Comparison of ENCODE assay signal across 29 mouse cellular contexts in genomic region chr1:163382048-163382719, GRCm38 (mm10). TPM values are rescaled to one million over a fixed set of nuclear protein-coding genes. Genes with fewer than 3 reads are reported as not detected.
DNase-seq lines count a peak whose midpoint lies in the region; ATAC-seq and TF ChIP-seq lines count a peak whose summit lies in the region.
"Had no signal": no experiment of that assay in that cellular context is flagged by ENCODE, and none has a peak within 500 bp of the region (broad histone marks: within the 10 kb centered on the region; RNA-seq: fewer than 3 reads in every experiment).

No protein-coding gene starts in this region.

- peak; percentile 73 for ATAC-seq in granulocyte monocyte progenitor cell, adult 5-6 weeks (replicated peaks; ENCODE audit: poor library complexity, severe bottlenecking)
- peak; percentile 57 for ATAC-seq in megakaryocyte progenitor cell, adult 5-6 weeks (replicated peaks; ENCODE audit: poor library complexity)
- ATAC-seq: forebrain, embryonic 14.5 days; midbrain, embryonic 13.5 days had no signal

- DNase-seq in heart, adult 11 months = peak; percentile 50
- no peak for DNase-seq in heart, adult 2 months
- peak; percentile 86 for DNase-seq in NIH3T3 (ENCODE audit: low read depth)
- DNase-seq in Muller cell, postnatal 12 days (ENCODE audit: inconsistent ontology term) = no peak
- no peak for DNase-seq in heart, postnatal 36 days
- no peak for DNase-seq in lung, postnatal 36 days
- DNase-seq: adrenal gland, postnatal 14 days; cerebellum, adult 11 months; cerebellum, postnatal 14 days; gastrocnemius, postnatal 10 days; heart, adult 18-20 months; heart, postnatal 14 days; kidney, adult 9 months; kidney, postnatal 14 days; liver, embryonic 13.5 days; thymus, postnatal 25 days had no signal

- no peak overlapping the region for H3K4me3 ChIP-seq in heart, adult 2 months
- H3K4me3 ChIP-seq: embryonic facial prominence, embryonic 12.5 days; erythroblast, embryonic 14.5 days; heart, embryonic 13.5 days; hindbrain, embryonic 13.5 days; limb, embryonic 10.5 days; liver, embryonic 13.5 days; megakaryocyte, embryonic 14.5 days; midbrain, embryonic 13.5 days; neural tube, embryonic 12.5 days; stomach, embryonic 15.5 days had no signal

- 83% methylated on average over 10 of the region's 10 CpGs for WGBS in heart, adult 2 months

- no peak overlapping the region for H3K9ac ChIP-seq in heart, adult 2 months (ENCODE audit: low read depth, low read length)
- H3K9ac ChIP-seq: embryonic facial prominence, embryonic 12.5 days; heart, embryonic 13.5 days; hindbrain, embryonic 13.5 days; liver, embryonic 13.5 days; midbrain, embryonic 13.5 days; neural tube, embryonic 12.5 days; stomach, embryonic 15.5 days had no signal

- no peak for TF ChIP-seq POLR2A in heart, adult 2 months (IDR thresholded peaks at IDR 0.05; ENCODE audit: insufficient read depth, low read depth, low read length)

- peaks cover 3% of the 10 kb centered on the region for H3K4me1 ChIP-seq in heart, adult 2 months (ENCODE audit: control insufficient read depth, insufficient read depth, low read length)
- H3K4me1 ChIP-seq: hindbrain, embryonic 13.5 days; midbrain, embryonic 13.5 days; neural tube, embryonic 12.5 days; stomach, embryonic 15.5 days had no signal

- peaks cover 8% of the 10 kb centered on the region for H3K36me3 ChIP-seq in heart, adult 2 months (ENCODE audit: control insufficient read depth, insufficient read depth, low read length)

- H3K27ac ChIP-seq in heart, adult 2 months = no peak overlapping the region
- H3K27ac ChIP-seq: embryonic facial prominence, embryonic 12.5 days; heart, embryonic 13.5 days; hindbrain, embryonic 13.5 days; limb, embryonic 10.5 days; liver, embryonic 13.5 days; midbrain, embryonic 13.5 days; neural tube, embryonic 12.5 days; stomach, embryonic 15.5 days had no signal

- H3K79me2 ChIP-seq in heart, adult 2 months (replicated peaks; ENCODE audit: control insufficient read depth, insufficient read depth, low read length) = no peaks in the 10 kb centered on the region

- intact Hi-C loops in heart, adult 2 months (cut with DNase I) = no loop called here
- intact Hi-C loops in heart, postnatal 36 days (cut with DNase I) = loop anchor here (5.0 kb wide), 1 partner anchor 70 kb away; the partner anchor contains the start of gene Prrx1

- TF ChIP-seq CTCF in heart, adult 2 months (IDR thresholded peaks at IDR 0.05) = no peak

- no peak for TF ChIP-seq EP300 in heart, adult 2 months (IDR thresholded peaks at IDR 0.05; ENCODE audit: insufficient read depth, low read depth, low read length)

- no peaks in the 10 kb centered on the region for H3K27me3 ChIP-seq in heart, adult 2 months (ENCODE audit: control insufficient read depth, insufficient read depth, low read length)
- H3K27me3 ChIP-seq: CH12.LX; embryonic facial prominence, embryonic 12.5 days; heart, embryonic 13.5 days; hindbrain, embryonic 13.5 days; liver, embryonic 13.5 days; megakaryocyte, embryonic 14.5 days; midbrain, embryonic 13.5 days; neural tube, embryonic 12.5 days; stomach, embryonic 15.5 days had no signal

RNA-seq across cellular contexts. Expression of gene Gorab, which starts 21.3 kb away (rescaled TPM):
- total RNA-seq in heart, adult 2 months (2021) = 1 to 10 TPM; 2.0 to 2.8 TPM
- 1.4 and 2.0 TPM in 2 replicates for polyA plus RNA-seq in heart, adult 2 months (2012; rRNA removed)
- 6.7 and 11.3 TPM in 2 replicates for total RNA-seq in granulocyte monocyte progenitor cell, adult 5-6 weeks (2014; fragmentation: Nextera tagmentation)
- total RNA-seq in granulocyte monocyte progenitor cell, adult 5-6 weeks (2017) = 7.9 and 8.7 TPM in 2 replicates
- total RNA-seq in megakaryocyte progenitor cell, adult 5-6 weeks (2015) = 8.1 and 10.1 TPM in 2 replicates
- total RNA-seq in megakaryocyte progenitor cell, adult 5-6 weeks (2017) = 8.5 and 9.5 TPM in 2 replicates
- total RNA-seq in heart, postnatal 36 days (2021) = 1 to 10 TPM; 2.9 to 3.0 TPM

Comparison
In these comparisons a context has a peak if more than half of its experiments do, and no peak if none do; other contexts are left out.
1. DNase-seq: peak in heart, adult 11 months (single experiment) and NIH3T3 (single experiment); none in heart, adult 2 months (0 of 2), Muller cell, postnatal 12 days (single experiment), heart, postnatal 36 days (0 of 2) and lung, postnatal 36 days (single experiment).